Mouse (Mus musculus) lung, embryonic 14.5 days (tissue): ENCODE measurements around the gene Parp14. TPM values are rescaled to one million over a fixed set of nuclear protein-coding genes. Genes with fewer than 3 reads are reported as not detected.

Experiments used
- ATAC-seq: fragments of 200-750 bp; cut with Nextera tagmentation; 2 replicates; pipeline ENCODE4 v1.8.0; 2017; ENCODE audit warnings: mild to moderate bottlenecking, moderate TSS enrichment, moderate library complexity; ENCODE audit not compliant: insufficient read depth
- DNase-seq: peaks from one replicate; pipeline ENCODE4 v3.0.0-alpha.2; 2015
- H3K27ac ChIP-seq: fragments of 300-500 bp; sonication (generic); 2 replicates; pipeline ENCODE4 v1.5.1; 2014; ENCODE audit warnings: low read depth, mild to moderate bottlenecking, moderate library complexity
- H3K27me3 ChIP-seq: fragments of 300-500 bp; sonication (generic); 2 replicates; pipeline ENCODE4 v1.6.1; 2014; ENCODE audit warnings: low read length, control low read depth; ENCODE audit not compliant: insufficient read depth
- H3K36me3 ChIP-seq: fragments of 300-500 bp; sonication (generic); 2 replicates; pipeline ENCODE4 v1.6.1; 2014; ENCODE audit warnings: control low read depth; ENCODE audit not compliant: insufficient read depth
- H3K4me1 ChIP-seq: fragments of 300-500 bp; sonication (generic); 2 replicates; pipeline ENCODE4 v1.6.1; 2014; ENCODE audit warnings: antibody characterized with exemption, control low read depth; ENCODE audit not compliant: insufficient read depth
- H3K4me2 ChIP-seq: fragments of 300-500 bp; sonication (generic); 2 replicates; pipeline ENCODE4 v1.6.1; 2014; ENCODE audit warnings: mild to moderate bottlenecking
- H3K4me3 ChIP-seq: fragments of 300-500 bp; sonication (generic); 2 replicates; pipeline ENCODE4 v1.5.1; 2014; ENCODE audit warnings: low read depth, low read length
- H3K9ac ChIP-seq: fragments of 300-500 bp; sonication (generic); 2 replicates; pipeline ENCODE4 v1.6.1; 2014
- H3K9me3 ChIP-seq: fragments of 300-500 bp; sonication (generic); 2 replicates; pipeline ENCODE4 v1.6.1; 2016; ENCODE audit warnings: low read depth, low read length, control low read depth
- CTCF ChIP-seq: IDR thresholded peaks from 2 replicates; pipeline ENCODE4 v1.5.1; 2016; ENCODE audit warnings: antibody characterized with exemption, low read depth
- WGBS: fragments of 180-500 bp; shearing (Covaris S2); extraction: QIAGEN DNeasy Blood & Tissue Kit; methylation state at CpG from one replicate; pipeline ENCODE4 v1.1.7; 2014; 5-methylcytosine and 5-hydroxymethylcytosine counted together
- polyA plus RNA-seq: library from polyadenylated mRNA; unstranded; fragments of >200 nt; fragmentation: Nextera tagmentation; extraction: Ambion mirVana; gene quantifications from 2 replicates; pipeline ENCODE4 v1.2.1, GENCODE M21; 2014

The Parp14 gene
- polyA plus RNA-seq, 1 experiment from 2014 or later = 0.58 TPM

DNA sequence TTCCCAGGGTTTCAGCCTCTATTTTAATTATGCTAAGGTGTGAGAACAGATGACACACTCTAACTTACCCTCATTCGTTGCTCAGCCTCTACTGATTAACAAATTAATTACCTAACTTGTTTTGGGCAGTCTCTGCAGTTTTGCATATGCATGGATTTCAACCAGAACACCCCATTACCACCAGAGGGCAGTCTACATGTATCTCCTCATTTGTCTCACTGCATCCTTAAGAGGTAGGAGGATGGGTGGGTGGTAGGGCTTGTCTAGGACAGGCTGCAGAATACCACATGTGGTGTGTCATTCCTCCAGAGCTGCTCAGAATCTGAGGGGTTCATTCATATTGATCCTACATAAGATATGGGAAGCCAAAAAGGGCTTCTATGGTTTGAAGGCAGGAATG lies 31.7 kb downstream of the Parp14 start:
- H3K27me3 ChIP-seq = no peaks in the 10 kb centered on the region
- no peak overlapping the region for H3K9ac ChIP-seq
- ATAC-seq (no peak), DNase-seq (peak; percentile 78)
- H3K4me3 ChIP-seq = no peak overlapping the region
- no peaks in the 10 kb centered on the region for H3K4me1 ChIP-seq
- H3K4me2 ChIP-seq = no peak overlapping the region
- H3K36me3 ChIP-seq = no peaks in the 10 kb centered on the region
- 12% methylated on average over 1 of the region's 1 CpGs for WGBS
- H3K27ac ChIP-seq = no peak overlapping the region
- TF ChIP-seq CTCF = peak; percentile 74
- no peaks in the 10 kb centered on the region for H3K9me3 ChIP-seq

DNA sequence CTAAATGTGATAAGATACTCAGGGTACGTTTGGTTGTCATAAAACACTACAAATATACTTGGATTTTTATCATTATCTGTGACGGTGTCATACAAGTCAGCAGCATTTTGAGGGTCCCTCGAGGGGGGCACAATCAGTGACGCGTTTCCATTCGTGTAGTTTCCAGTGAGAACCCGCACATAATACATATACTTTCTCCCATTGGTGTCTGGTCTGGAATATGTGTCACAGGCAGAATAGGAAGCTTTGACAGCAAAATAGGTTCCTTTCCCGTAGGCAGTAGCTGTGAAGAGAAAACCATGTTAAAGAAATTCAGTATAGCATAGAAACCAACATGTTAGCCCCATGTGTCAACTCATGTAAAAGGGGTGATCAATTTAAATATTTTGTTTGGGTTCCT lies 36.7 kb downstream of the Parp14 start:
- Histone ChIP-seq H3K27ac (no peak overlapping the region), H3K4me1 (no peaks in the 10 kb centered on the region), H3K9ac (no peak overlapping the region), H3K27me3 (no peaks in the 10 kb centered on the region), H3K36me3 (no peaks in the 10 kb centered on the region), H3K4me2 (no peak overlapping the region), H3K9me3 (no peaks in the 10 kb centered on the region), H3K4me3 (no peak overlapping the region)
- no peak for ATAC-seq
- WGBS = 82% methylated on average over 8 of the region's 8 CpGs
- no peak for TF ChIP-seq CTCF
- DNase-seq = no peak

DNA sequence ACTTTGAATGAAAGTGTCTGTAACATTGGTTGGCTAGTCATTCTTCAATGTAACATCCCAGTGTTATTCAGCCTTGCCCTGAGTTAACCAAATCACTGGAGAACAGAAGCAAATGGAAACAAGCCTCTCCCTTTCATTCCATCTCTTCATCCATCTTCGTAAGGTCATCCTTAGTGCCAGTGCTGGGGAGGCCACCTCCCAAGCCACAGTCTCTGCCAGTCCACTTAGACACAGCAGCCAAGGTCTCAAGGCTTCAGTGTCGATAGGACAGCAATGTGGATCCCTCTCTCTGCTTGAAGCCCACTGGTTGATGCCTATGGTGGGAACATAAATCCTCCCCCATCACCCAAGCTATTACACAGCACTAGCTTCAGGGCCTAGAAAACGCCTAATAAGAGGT lies 38.4 kb downstream of the Parp14 start:
- TF ChIP-seq CTCF = no peak
- 78% methylated on average over 3 of the region's 3 CpGs for WGBS
- ATAC-seq (no peak), DNase-seq (no peak)
- Histone ChIP-seq H3K4me2 (no peak overlapping the region), H3K4me1 (no peaks in the 10 kb centered on the region), H3K27me3 (no peaks in the 10 kb centered on the region), H3K36me3 (no peaks in the 10 kb centered on the region), H3K9me3 (no peaks in the 10 kb centered on the region), H3K4me3 (no peak overlapping the region), H3K27ac (no peak overlapping the region), H3K9ac (no peak overlapping the region)

- H3K36me3 ChIP-seq = peaks cover 3% of the 10 kb centered on the region; the same call in 1 of the 2 replicates
- no peak for TF ChIP-seq CTCF
- ATAC-seq (no peak), DNase-seq (no peak)
- no peaks in the 10 kb centered on the region for H3K9me3 ChIP-seq
- no peak overlapping the region for H3K27ac ChIP-seq
- 29% methylated on average over 7 of the region's 7 CpGs for WGBS
- H3K4me2 ChIP-seq = no peak overlapping the region
- no peak overlapping the region for H3K9ac ChIP-seq
- no peaks in the 10 kb centered on the region for H3K27me3 ChIP-seq
- no peak overlapping the region for H3K4me3 ChIP-seq
- H3K4me1 ChIP-seq = no peaks in the 10 kb centered on the region
Observed at GRCm38 (mm10) chr16:35829999-35830398, 41.3 kb downstream of the Parp14 start.

GRCm38 (mm10) chr16:35817255-35818089 lies 53.9 kb downstream of the Parp14 start:
- Histone ChIP-seq H3K9me3 (no peaks in the 10 kb centered on the region), H3K9ac (no peak overlapping the region), H3K4me1 (no peaks in the 10 kb centered on the region), H3K4me3 (no peak overlapping the region), H3K27ac (no peak overlapping the region), H3K36me3 (peaks cover 9% of the 10 kb centered on the region; the same call in 1 of the 2 replicates), H3K4me2 (no peak overlapping the region), H3K27me3 (no peaks in the 10 kb centered on the region)
- peak; percentile 99 for TF ChIP-seq CTCF
- 33% methylated on average over 13 of the region's 13 CpGs for WGBS
- peak; percentile 86 for ATAC-seq
- peak; percentile 85 for DNase-seq

GRCm38 (mm10) chr16:35813119-35813518 lies 58.2 kb downstream of the Parp14 start:
- no peaks in the 10 kb centered on the region for H3K9me3 ChIP-seq
- ATAC-seq (no peak), DNase-seq (no peak)
- no peak overlapping the region for H3K9ac ChIP-seq
- no peak overlapping the region for H3K4me3 ChIP-seq
- H3K36me3 ChIP-seq = peaks cover 2% of the 10 kb centered on the region; the same call in 1 of the 2 replicates
- 55% methylated on average over 3 of the region's 3 CpGs for WGBS
- no peak for TF ChIP-seq CTCF
- no peaks in the 10 kb centered on the region for H3K4me1 ChIP-seq
- H3K27me3 ChIP-seq = no peaks in the 10 kb centered on the region
- H3K4me2 ChIP-seq = no peak overlapping the region
- no peak overlapping the region for H3K27ac ChIP-seq

DNA sequence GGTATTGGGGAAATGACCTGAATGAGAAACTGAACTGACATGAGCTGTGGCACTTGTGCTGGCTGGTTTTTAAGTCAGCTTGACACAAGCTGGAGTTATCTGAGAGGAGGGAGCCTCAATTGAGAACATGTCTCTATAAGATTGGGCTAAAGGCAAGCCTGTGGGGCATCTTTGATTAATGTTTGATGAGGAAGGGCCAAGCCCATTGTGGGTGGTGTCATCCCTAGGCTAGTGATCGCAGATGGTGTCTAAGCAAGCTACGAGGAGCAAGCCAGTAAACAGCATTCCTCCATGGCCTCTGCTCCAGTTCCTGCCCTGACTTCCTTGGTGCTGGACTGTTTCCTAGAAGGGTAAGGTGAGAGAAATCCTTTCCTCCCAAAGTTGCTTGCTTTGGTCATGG lies 62.5 kb downstream of the Parp14 start:
- H3K4me1 ChIP-seq = no peaks in the 10 kb centered on the region
- no peak overlapping the region for H3K4me2 ChIP-seq
- TF ChIP-seq CTCF = no peak
- no peak overlapping the region for H3K9ac ChIP-seq
- no peak overlapping the region for H3K27ac ChIP-seq
- H3K36me3 ChIP-seq = 0 out of 2 replicates have a peak, but pooled peaks cover under 1% of the 10 kb centered on the region
- no peaks in the 10 kb centered on the region for H3K9me3 ChIP-seq
- ATAC-seq (no peak), DNase-seq (no peak)
- 92% methylated on average over 2 of the region's 2 CpGs for WGBS
- H3K27me3 ChIP-seq = no peaks in the 10 kb centered on the region
- H3K4me3 ChIP-seq = no peak overlapping the region
